Mouse (Mus musculus) cerebellum, adult 9-10 months (tissue): ENCODE measurements around the gene Katnb1.
A peak's percentile ranks its signal among the peaks of the same experiment; 100 is the strongest.

Experiments
- DNase-seq: peaks from one replicate; pipeline ENCODE4 v3.0.0; 2022

Katnb1 gene

GRCm38 (mm10) chr8:95080381-95081341, at the start of gene Katnb1:
Gene Katnb1 (plus strand): TSS chr8:95081186.
- DNase-seq = peak; percentile 100

DNA sequence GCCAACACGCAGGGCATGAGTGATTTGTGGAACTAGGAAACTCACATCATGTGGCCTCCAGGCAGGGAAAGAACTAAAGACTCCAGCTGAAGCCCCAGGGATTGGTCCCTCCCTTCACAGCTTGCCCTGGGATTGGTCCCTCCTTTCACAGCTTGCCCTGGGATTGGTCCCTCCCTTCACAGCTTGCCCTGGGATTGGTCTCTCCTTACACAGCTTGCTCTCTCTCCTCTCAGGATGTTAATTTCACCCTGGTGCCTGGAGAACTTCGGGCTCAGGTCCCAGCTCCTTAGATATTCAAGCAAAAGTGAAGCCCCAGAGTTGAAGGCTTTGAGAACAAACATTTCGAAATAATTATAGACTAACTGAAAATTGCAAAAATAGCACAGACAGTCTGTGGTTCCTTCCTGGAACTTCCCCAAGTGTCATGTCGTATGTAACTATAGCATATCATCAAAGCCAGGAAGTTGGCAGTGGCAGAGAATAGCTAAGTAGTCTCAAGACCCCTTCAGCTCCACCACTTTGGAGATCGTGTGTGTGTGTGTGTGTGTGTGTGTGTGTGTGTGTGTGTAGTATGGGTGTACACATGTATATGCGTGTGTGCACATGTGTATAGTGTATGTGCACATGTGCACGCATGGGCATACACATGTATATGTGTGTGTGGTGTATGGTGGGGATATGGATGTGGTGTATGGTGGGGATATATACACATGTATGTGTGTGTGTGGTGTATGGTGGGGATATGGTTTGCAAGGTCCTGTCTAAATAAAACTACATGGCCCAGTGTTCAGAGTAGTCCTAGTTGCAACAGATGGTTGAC, 43.7 kb upstream of the Katnb1 start:
- no peak for DNase-seq

- no peak for DNase-seq
These were observed 38.9 kb upstream of the Katnb1 start for GRCm38 (mm10) chr8:95041883-95042784.

- DNase-seq = no peak
These were observed 36.2 kb upstream of the Katnb1 start for GRCm38 (mm10) chr8:95044811-95045210.

GRCm38 (mm10) chr8:95046982-95047381, 34.0 kb upstream of the Katnb1 start:
- DNase-seq = no peak

- DNase-seq = no peak
These were observed 32.9 kb upstream of the Katnb1 start for GRCm38 (mm10) chr8:95047884-95048680.

GRCm38 (mm10) chr8:95049636-95050035, 31.4 kb upstream of the Katnb1 start:
- no peak for DNase-seq

DNA sequence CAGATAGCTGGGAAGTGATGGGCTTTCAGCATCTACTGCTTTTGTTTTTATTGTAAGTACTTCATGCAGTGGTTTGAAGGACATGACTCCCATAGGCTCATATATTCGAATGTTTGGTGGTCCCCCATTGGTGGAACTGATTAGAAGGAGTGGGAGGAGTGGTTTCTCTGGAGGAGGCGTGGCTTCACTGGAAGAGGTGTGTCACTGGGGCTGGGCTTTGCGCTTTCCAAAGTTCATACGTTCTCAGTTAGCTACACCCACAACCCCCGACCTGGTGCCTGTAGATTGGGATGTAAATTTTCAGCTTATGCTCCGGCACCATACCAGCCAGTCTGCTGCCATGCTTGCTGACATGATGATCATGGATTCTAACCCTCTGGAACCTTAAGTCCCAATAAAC, 26.5 kb upstream of the Katnb1 start:
- DNase-seq = no peak

- DNase-seq = no peak
These were observed 26.0 kb upstream of the Katnb1 start, which contains the start of gene Drc7 for GRCm38 (mm10) chr8:95054927-95055510. Gene Drc7 (plus strand): TSS chr8:95055103.

DNA sequence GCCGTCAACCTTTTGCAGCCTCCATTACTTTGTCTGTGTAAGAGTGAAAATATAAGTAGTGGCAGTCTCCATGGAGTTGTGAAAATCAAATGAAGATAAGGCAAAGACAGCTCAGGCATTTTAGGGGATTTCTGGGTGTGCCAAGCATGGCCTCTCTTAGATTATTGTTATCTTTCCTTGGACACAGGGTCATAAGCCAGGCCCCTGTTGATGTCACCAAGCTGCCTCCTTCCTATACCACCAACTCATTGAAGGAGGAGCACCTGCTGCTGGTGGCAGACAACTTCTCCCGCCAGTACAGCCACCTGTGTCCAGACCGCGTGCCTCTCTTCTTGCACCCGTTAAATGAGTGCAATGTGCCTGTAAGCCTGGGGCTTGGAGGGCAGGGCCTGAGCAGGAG, 24.6 kb upstream of the Katnb1 start:
- DNase-seq = no peak

GRCm38 (mm10) chr8:95058661-95059060, 22.3 kb upstream of the Katnb1 start:
- DNase-seq = no peak

GRCm38 (mm10) chr8:95059812-95060533, 21.0 kb upstream of the Katnb1 start:
- no peak for DNase-seq

DNA sequence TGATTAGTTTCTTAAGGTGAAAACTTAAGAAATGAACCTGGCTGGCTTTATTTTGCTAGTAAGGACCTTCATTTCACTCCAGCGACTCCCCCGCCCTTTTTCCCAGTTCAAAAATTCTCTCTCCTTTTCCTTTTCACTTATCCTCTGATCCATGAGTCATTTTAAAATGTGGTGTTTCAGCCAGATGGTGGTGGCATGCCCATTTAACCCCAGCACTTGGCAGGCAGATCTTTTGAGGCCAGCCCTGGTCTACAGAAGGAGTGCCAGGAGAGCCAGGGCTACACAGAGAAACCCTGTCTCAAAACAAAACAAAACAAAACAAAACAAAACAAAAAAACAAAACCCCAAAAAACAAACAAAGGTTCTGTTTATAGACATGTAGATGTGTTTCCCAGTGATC, 16.5 kb upstream of the Katnb1 start:
- DNase-seq = peak; percentile 78

- no peak for DNase-seq
These were observed 13.4 kb upstream of the Katnb1 start for GRCm38 (mm10) chr8:95067582-95067981.

GRCm38 (mm10) chr8:95075504-95075903, 5.5 kb upstream of the Katnb1 start:
- DNase-seq = no peak

GRCm38 (mm10) chr8:95076151-95076550, 4.8 kb upstream of the Katnb1 start:
- peak; percentile 82 for DNase-seq

DNA sequence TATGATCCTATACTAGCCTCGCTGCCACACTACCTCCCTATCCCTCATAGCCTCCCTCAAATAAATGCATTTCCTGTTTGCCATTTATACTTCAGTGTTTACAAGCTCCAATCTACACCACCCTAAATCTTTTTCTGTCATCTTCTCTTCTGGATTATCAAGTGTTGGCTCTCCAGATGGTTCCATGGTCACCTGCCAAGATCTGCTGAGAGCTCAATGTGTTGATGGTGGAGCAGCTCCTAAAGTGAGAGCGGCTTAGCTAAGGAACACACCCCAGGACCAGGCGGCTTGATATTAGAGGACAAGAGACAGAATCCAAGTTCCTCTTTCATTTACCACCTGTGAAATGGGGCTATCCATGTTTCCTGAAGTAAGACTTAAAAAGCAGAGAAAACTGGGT, 2.9 kb upstream of the Katnb1 start:
- peak; percentile 78 for DNase-seq

GRCm38 (mm10) chr8:95079305-95079704, 1.7 kb upstream of the Katnb1 start:
- DNase-seq = peak; percentile 54

- peak; percentile 70 for DNase-seq
These were observed 664 bp downstream of the Katnb1 start for GRCm38 (mm10) chr8:95081650-95082049.

DNA sequence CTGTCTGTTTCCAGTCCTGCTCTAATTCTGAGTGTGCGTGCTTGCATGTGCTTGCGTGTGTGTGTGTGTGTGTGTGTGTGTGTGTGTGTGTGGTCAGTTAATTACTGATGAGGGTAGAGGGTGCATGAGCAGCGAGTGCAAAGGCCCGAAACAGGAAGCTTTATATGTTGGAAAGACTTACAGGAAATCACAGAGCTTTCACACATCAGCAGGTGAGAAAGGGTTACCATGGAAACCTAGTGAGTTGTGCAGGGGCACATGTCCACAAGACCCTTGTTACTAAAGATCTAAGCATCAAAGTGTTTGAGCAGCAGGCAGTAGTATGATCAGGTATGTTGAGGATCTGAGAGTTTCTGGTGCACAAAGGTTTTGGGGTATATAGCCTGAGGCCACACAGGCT, 3.3 kb downstream of the Katnb1 start:
- no peak for DNase-seq
